Mouse (Mus musculus) MEL (cell line): ENCODE measurements at regions not wholly inside any gene's neighbourhood (a gene's known extent, or its start where the extent isn't known, plus 50 kb on each side); places are given as distances from the start of the nearest gene placed in this dataset.

Source experiments
- DNase-seq: peaks from one replicate; pipeline ENCODE4 v3.0.0; 2011; ENCODE audit warnings: low read depth, low spot score
- H3K27ac ChIP-seq: 2 replicates; pipeline ENCODE4 v1.5.1; 2012; ENCODE audit warnings: low read depth, mild to moderate bottlenecking, control low read depth, low read length, moderate library complexity; ENCODE audit not compliant: control insufficient read depth
- H3K27me3 ChIP-seq, 2 experiments: fragments of 150-350 bp in 1 of 2; sonication (generic) in 1 of 2; 2 replicates each; pipeline ENCODE4 v1.6.1; 2012; ENCODE audit warnings: low read length in 2 of 2, mild to moderate bottlenecking in 2 of 2, improper control_type of control experiment in 1 of 2, moderate library complexity in 1 of 2; ENCODE audit not compliant: insufficient read depth in 2 of 2, control insufficient read depth in 1 of 2
- H3K36me3 ChIP-seq, 2 experiments: 2 replicates each; pipeline ENCODE4 v1.6.1; 2012 to 2014; ENCODE audit warnings: low read length in 2 of 2, improper control_type of control experiment in 1 of 2, inconsistent platforms in 1 of 2, mild to moderate bottlenecking in 1 of 2; ENCODE audit not compliant: insufficient read depth in 2 of 2, control insufficient read depth in 1 of 2
- H3K4me1 ChIP-seq, 2 experiments: fragments of 150-350 bp in 1 of 2; sonication (generic) in 1 of 2; 2 replicates each; pipeline ENCODE4 v1.6.1; 2012; ENCODE audit warnings: low read length in 2 of 2, improper control_type of control experiment in 1 of 2, mild to moderate bottlenecking in 1 of 2; ENCODE audit not compliant: insufficient read depth in 2 of 2, control insufficient read depth in 1 of 2
- H3K4me3 ChIP-seq, 2 experiments: fragments of 150-350 bp in 1 of 2; sonication (generic) in 1 of 2; 2 replicates each; pipeline ENCODE4 v1.5.1; 2012; ENCODE audit warnings: low read depth in 2 of 2, low read length in 2 of 2, mild to moderate bottlenecking in 2 of 2, moderate library complexity in 2 of 2, control low read depth in 1 of 2, improper control_type of control experiment in 1 of 2; ENCODE audit not compliant: control insufficient read depth in 1 of 2, insufficient read depth in 1 of 2
- H3K79me2 ChIP-seq: 2 replicates; pipeline ENCODE4 v1.6.1; 2012; ENCODE audit warnings: mild to moderate bottlenecking, low read length, moderate library complexity; ENCODE audit not compliant: control insufficient read depth, poor library complexity, insufficient read depth
- H3K9ac ChIP-seq: 2 replicates; pipeline ENCODE4 v1.6.1; 2012; ENCODE audit warnings: low read depth, mild to moderate bottlenecking, control low read depth, low read length, moderate library complexity; ENCODE audit not compliant: control insufficient read depth, poor library complexity, severe bottlenecking
- H3K9me3 ChIP-seq: fragments of 150-350 bp; sonication (generic); replicated peaks from 2 replicates; pipeline ENCODE4 v1.6.1; 2012; ENCODE audit warnings: mild to moderate bottlenecking, low read length, improper control_type of control experiment, moderate library complexity; ENCODE audit not compliant: insufficient read depth
- CTCF ChIP-seq, 3 experiments: IDR thresholded peaks in 2 of 3; conservative IDR thresholded peaks in 1 of 3; 2 replicates each; pipeline ENCODE4 v1.5.1; 2011 to 2012; ENCODE audit warnings: low read length in 3 of 3, low read depth in 2 of 3, mild to moderate bottlenecking in 2 of 3, improper control_type of control experiment in 1 of 3, inconsistent platforms in 1 of 3, mixed read lengths in 1 of 3, moderate library complexity in 1 of 3; ENCODE audit not compliant: control insufficient read depth in 1 of 3, insufficient read depth in 1 of 3, poor library complexity in 1 of 3, severe bottlenecking in 1 of 3
- E2F4 ChIP-seq: IDR thresholded peaks from 2 replicates; pipeline ENCODE4 v1.6.1; 2011; ENCODE audit warnings: low read depth, low read length, improper control_type of control experiment, borderline replicate concordance
- HCFC1 ChIP-seq: IDR thresholded peaks from 2 replicates; pipeline ENCODE4 v1.6.1; 2012; ENCODE audit warnings: low read depth, mild to moderate bottlenecking, inconsistent platforms, low read length, improper control_type of control experiment, moderate library complexity
- MAZ ChIP-seq: IDR thresholded peaks from 2 replicates; pipeline ENCODE4 v1.6.1; 2012; ENCODE audit warnings: low read depth, mild to moderate bottlenecking, inconsistent platforms, low read length, improper control_type of control experiment
- MXI1 ChIP-seq: IDR thresholded peaks from 2 replicates; pipeline ENCODE4 v1.6.1; 2011; ENCODE audit warnings: mild to moderate bottlenecking, low read depth, low read length, improper control_type of control experiment
- POLR2A ChIP-seq, 2 experiments: IDR thresholded peaks; 2 replicates each; pipeline ENCODE4 v1.6.1; 2011 to 2012; ENCODE audit warnings: low read length in 2 of 2, mild to moderate bottlenecking in 2 of 2, control low read depth in 1 of 2, improper control_type of control experiment in 1 of 2, low read depth in 1 of 2, moderate library complexity in 1 of 2; ENCODE audit not compliant: control insufficient read depth in 1 of 2, insufficient read depth in 1 of 2, poor library complexity in 1 of 2
- POLR2AphosphoS2 ChIP-seq: IDR thresholded peaks from 2 replicates; pipeline ENCODE4 v1.6.1; 2011; ENCODE audit warnings: low read length, improper control_type of control experiment
- POLR2AphosphoS5 ChIP-seq: IDR thresholded peaks from 2 replicates; pipeline ENCODE4 v1.6.1; 2012; ENCODE audit warnings: low read depth, borderline replicate concordance, mild to moderate bottlenecking, inconsistent platforms, low read length, moderate library complexity, mixed read lengths
- RAD21 ChIP-seq: IDR thresholded peaks from 2 replicates; pipeline ENCODE4 v1.6.1; 2011; ENCODE audit warnings: mild to moderate bottlenecking, low read depth, low read length, improper control_type of control experiment
- TAL1 ChIP-seq: IDR thresholded peaks from 2 replicates; pipeline ENCODE4 v1.6.1; 2012; ENCODE audit warnings: mild to moderate bottlenecking, inconsistent platforms, low read length, moderate library complexity, mixed read lengths
- USF1 ChIP-seq: IDR thresholded peaks from 2 replicates; pipeline ENCODE4 v1.6.1; 2014; ENCODE audit warnings: low read depth, mild to moderate bottlenecking, inconsistent platforms, low read length, improper control_type of control experiment, moderate library complexity
- USF2 ChIP-seq, 2 experiments: IDR thresholded peaks; 2 replicates each; pipeline ENCODE4 v1.6.1; 2011 to 2012; ENCODE audit warnings: improper control_type of control experiment in 2 of 2, low read length in 2 of 2, borderline replicate concordance in 1 of 2, inconsistent platforms in 1 of 2, low read depth in 1 of 2, mild to moderate bottlenecking in 1 of 2; ENCODE audit not compliant: insufficient read depth in 1 of 2
- ZKSCAN1 ChIP-seq: IDR thresholded peaks from 2 replicates; pipeline ENCODE4 v1.6.1; 2012; ENCODE audit warnings: low read depth, mild to moderate bottlenecking, inconsistent platforms, low read length, improper control_type of control experiment, moderate library complexity

DNA sequence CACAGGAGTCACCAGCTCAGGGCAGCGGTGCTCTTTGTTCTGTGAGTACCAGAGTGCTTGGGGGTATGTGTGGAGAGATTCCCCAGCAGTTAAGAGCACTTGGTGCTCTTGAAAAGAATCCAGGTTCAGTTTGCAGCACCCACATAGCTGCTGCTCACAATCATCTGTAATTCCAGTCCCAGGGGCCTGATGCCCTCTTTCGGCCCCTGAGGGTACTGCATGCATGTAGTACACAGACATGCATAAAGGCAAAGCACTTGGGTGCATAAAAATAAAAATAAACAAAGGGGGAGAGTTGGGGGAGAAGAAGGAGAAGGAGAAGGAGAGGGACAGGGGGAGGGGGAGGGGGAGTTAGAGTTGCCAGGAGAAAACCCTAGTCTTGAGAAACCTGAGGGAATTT is 307.8 kb downstream of the Tshz3 start:
- Histone ChIP-seq H3K36me3 (no peaks in the 10 kb centered on the region), H3K4me1 (no peaks in the 10 kb centered on the region), H3K79me2 (no peaks in the 10 kb centered on the region), H3K9me3 (no peaks in the 10 kb centered on the region), H3K27me3 (no peaks in the 10 kb centered on the region), H3K4me3 (no peak overlapping the region), H3K9ac (no peak overlapping the region), H3K27ac (no peak overlapping the region)
- TF ChIP-seq POLR2A (IDR thresholded peaks at IDR 0.05; ENCODE audit: control insufficient read depth in 1 of 2, insufficient read depth in 1 of 2, low read depth in 1 of 2, low read length in 2 of 2, poor library complexity in 1 of 2) = no peak
- no peak for TF ChIP-seq TAL1
- no peak for TF ChIP-seq MXI1
- no peak for TF ChIP-seq MAZ
- TF ChIP-seq HCFC1 = no peak
- no peak for DNase-seq

DNA sequence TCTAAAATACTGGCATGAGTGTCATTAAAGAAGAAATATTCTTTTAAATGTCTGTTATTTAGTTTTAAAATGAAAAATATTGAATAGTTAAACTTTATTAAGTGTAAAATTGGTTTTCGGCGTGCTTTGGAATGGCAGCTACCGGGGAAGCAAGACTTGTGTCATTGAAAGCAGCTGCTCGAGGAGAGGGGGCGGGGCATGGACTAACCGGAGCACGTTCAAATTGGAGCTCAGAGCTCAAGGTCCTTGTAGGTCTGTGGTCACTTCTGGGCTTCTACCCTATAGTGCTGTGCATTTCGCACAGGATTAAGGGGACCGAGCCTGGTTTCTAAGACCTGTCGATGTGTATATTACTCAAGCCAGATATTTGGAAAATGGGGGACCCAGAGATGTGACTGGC is 309.0 kb downstream of the Tshz3 start:
- H3K27me3 ChIP-seq = no peaks in the 10 kb centered on the region
- no peaks in the 10 kb centered on the region for H3K36me3 ChIP-seq
- no peak overlapping the region for H3K4me3 ChIP-seq
- no peaks in the 10 kb centered on the region for H3K79me2 ChIP-seq
- no peak for DNase-seq
- no peak overlapping the region for H3K9ac ChIP-seq
- H3K9me3 ChIP-seq = no peaks in the 10 kb centered on the region
- no peak overlapping the region for H3K27ac ChIP-seq
- no peaks in the 10 kb centered on the region for H3K4me1 ChIP-seq
- TF ChIP-seq POLR2AphosphoS5 = no peak
- TF ChIP-seq USF1 = no peak
- no peak for TF ChIP-seq ZKSCAN1

DNA sequence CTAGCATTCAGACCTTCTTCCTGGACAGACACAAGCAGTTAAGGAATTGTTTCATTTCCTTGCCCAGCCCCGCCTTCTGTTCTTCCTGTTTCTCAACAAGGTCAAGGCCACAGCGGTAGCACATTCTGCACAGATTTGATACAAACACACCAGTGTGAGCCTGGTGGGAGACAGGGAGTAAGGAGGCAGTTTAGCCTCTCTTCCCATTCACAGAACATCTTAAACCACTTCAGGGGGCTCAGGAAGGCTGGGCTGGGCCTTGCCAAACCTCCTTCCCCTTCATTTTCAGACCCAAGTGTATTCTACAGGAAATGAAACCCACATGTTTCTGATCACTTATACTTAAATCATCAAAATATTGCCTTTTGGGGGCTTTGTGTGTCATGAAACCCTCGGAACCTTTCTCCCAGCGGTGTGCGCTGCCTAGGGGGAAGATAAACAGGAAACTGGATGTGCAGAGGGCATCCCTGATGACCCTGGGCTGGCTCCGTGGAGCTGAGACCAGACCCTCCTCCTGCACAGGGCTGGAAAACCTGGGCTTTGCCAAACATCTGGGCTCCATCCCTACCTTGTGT is 313.3 kb downstream of the Tshz3 start:
- Histone ChIP-seq H3K27me3 (no peaks in the 10 kb centered on the region), H3K4me1 (no peaks in the 10 kb centered on the region), H3K4me3 (no peak overlapping the region), H3K9ac (no peak overlapping the region), H3K9me3 (no peaks in the 10 kb centered on the region), H3K36me3 (no peaks in the 10 kb centered on the region), H3K27ac (no peak overlapping the region), H3K79me2 (no peaks in the 10 kb centered on the region)
- no peak for DNase-seq
- TF ChIP-seq POLR2AphosphoS2 = no peak
- no peak for TF ChIP-seq RAD21
- no peak for TF ChIP-seq E2F4
- TF ChIP-seq CTCF (IDR thresholded peaks at IDR 0.05 in 2 of 3, conservative IDR thresholded peaks at IDR 0.05 in 1 of 3; ENCODE audit: control insufficient read depth in 1 of 3, insufficient read depth in 1 of 3, low read depth in 2 of 3, low read length in 3 of 3, poor library complexity in 1 of 3, severe bottlenecking in 1 of 3) = no peak
- no peak for TF ChIP-seq USF2 (IDR thresholded peaks at IDR 0.05; ENCODE audit: borderline replicate concordance in 1 of 2, insufficient read depth in 1 of 2, low read depth in 1 of 2, low read length in 2 of 2)
